Mouse (Mus musculus): Measurements from ENCODE around the gene H2afy2.

Gene H2afy2

GRCm38 (mm10) chr10:61783621-61784251 lies at the start of gene H2afy2:
Gene H2afy2 (minus strand): TSS chr10:61784147.
- peak; percentile 75 for DNase-seq

GRCm38 (mm10) chr10:61832713-61833112 lies 48.8 kb upstream of the H2afy2 start:
- DNase-seq, result no peak

GRCm38 (mm10) chr10:61831741-61832140 lies 47.8 kb upstream of the H2afy2 start:
- no peak for DNase-seq

- DNase-seq, result no peak
Observed at GRCm38 (mm10) chr10:61831251-61831650, 47.3 kb upstream of the H2afy2 start.

GRCm38 (mm10) chr10:61830817-61831216 lies 46.9 kb upstream of the H2afy2 start:
- no peak for DNase-seq

GRCm38 (mm10) chr10:61829046-61829445 lies 45.1 kb upstream of the H2afy2 start:
- no peak for DNase-seq

- no peak for DNase-seq
Observed at GRCm38 (mm10) chr10:61827950-61828936, 44.3 kb upstream of the H2afy2 start.

GRCm38 (mm10) chr10:61826753-61827435 lies 42.9 kb upstream of the H2afy2 start:
- DNase-seq, result no peak

- no peak for DNase-seq
Observed at GRCm38 (mm10) chr10:61825979-61826752, 42.2 kb upstream of the H2afy2 start.

- DNase-seq, result no peak
Observed at GRCm38 (mm10) chr10:61825536-61825935, 41.6 kb upstream of the H2afy2 start.

- no peak for DNase-seq
Observed at GRCm38 (mm10) chr10:61823731-61824115, 39.8 kb upstream of the H2afy2 start.

GRCm38 (mm10) chr10:61822968-61823730 lies 39.2 kb upstream of the H2afy2 start:
- no peak for DNase-seq

GRCm38 (mm10) chr10:61820050-61820449 lies 36.1 kb upstream of the H2afy2 start:
- no peak for DNase-seq

- no peak for DNase-seq
Observed at GRCm38 (mm10) chr10:61811987-61812386, 28.0 kb upstream of the H2afy2 start.

GRCm38 (mm10) chr10:61798133-61798576 lies 14.2 kb upstream of the H2afy2 start:
- no peak for DNase-seq

GRCm38 (mm10) chr10:61795458-61795857 lies 11.5 kb upstream of the H2afy2 start:
- DNase-seq, result no peak

- no peak for DNase-seq
Observed at GRCm38 (mm10) chr10:61794971-61795370, 11.0 kb upstream of the H2afy2 start.

- DNase-seq, result no peak
Observed at GRCm38 (mm10) chr10:61793015-61793414, 9.1 kb upstream of the H2afy2 start.

- DNase-seq, result no peak
Observed at GRCm38 (mm10) chr10:61788499-61788898, 4.6 kb upstream of the H2afy2 start.

- DNase-seq, result no peak
Observed at GRCm38 (mm10) chr10:61787541-61788313, 3.8 kb upstream of the H2afy2 start.

GRCm38 (mm10) chr10:61784414-61784813 lies 467 bp upstream of the H2afy2 start:
- no peak for DNase-seq

All from cerebellum, adult 11 months (tissue).